Mouse (Mus musculus): ENCODE data around the gene Fam122b. TPM values are rescaled to one million over a fixed set of nuclear protein-coding genes. Genes with fewer than 3 reads are reported as not detected.

The Fam122b gene
- polyA plus RNA-seq, 1 experiment from 2014 or later, result 10.2 TPM

GRCm38 (mm10) chrX:53211756-53212483 is 57.7 kb downstream of the Fam122b start:
- DNase-seq (ENCODE audit: low spot score) (peak; percentile 52), ATAC-seq (replicated peaks; ENCODE audit: low FRiP score) (peak; percentile 60; the same call in 1 of the 2 replicates)
- H3K4me1 ChIP-seq (replicated peaks; ENCODE audit: control insufficient read depth, insufficient read depth, low read length), result no peaks in the 10 kb centered on the region
- H3K27me3 ChIP-seq (ENCODE audit: control insufficient read depth, insufficient read depth, low read length), result no peaks in the 10 kb centered on the region
- 57% methylated on average over 6 of the region's 7 CpGs for WGBS
- no peak overlapping the region for H3K4me2 ChIP-seq (ENCODE audit: low read depth, low read length, severe bottlenecking)
- H3K9ac ChIP-seq (ENCODE audit: low read length), result no peak overlapping the region
- H3K4me3 ChIP-seq (ENCODE audit: low read depth, low read length), result no peak overlapping the region
- H3K36me3 ChIP-seq (ENCODE audit: control insufficient read depth, insufficient read depth, low read length), result no peaks in the 10 kb centered on the region
- H3K9me3 ChIP-seq (ENCODE audit: control insufficient read depth, low read length), result no peaks in the 10 kb centered on the region
- 0 out of 2 replicates have a peak overlapping the region, but pooled peaks have one; percentile 46 for H3K27ac ChIP-seq (ENCODE audit: low read depth, low read length)

GRCm38 (mm10) chrX:53209431-53209830 is 60.2 kb downstream of the Fam122b start:
- Histone ChIP-seq H3K4me1 (replicated peaks; ENCODE audit: control insufficient read depth, insufficient read depth, low read length) (no peaks in the 10 kb centered on the region), H3K4me3 (ENCODE audit: low read depth, low read length) (no peak overlapping the region), H3K9ac (ENCODE audit: low read length) (no peak overlapping the region), H3K9me3 (ENCODE audit: control insufficient read depth, low read length) (no peaks in the 10 kb centered on the region), H3K27ac (ENCODE audit: low read depth, low read length) (no peak overlapping the region), H3K36me3 (ENCODE audit: control insufficient read depth, insufficient read depth, low read length) (no peaks in the 10 kb centered on the region), H3K4me2 (ENCODE audit: low read depth, low read length, severe bottlenecking) (no peak overlapping the region), H3K27me3 (ENCODE audit: control insufficient read depth, insufficient read depth, low read length) (no peaks in the 10 kb centered on the region)
- WGBS, result 63% methylated on average over 7 of the region's 7 CpGs
- DNase-seq (ENCODE audit: low spot score) (no peak), ATAC-seq (replicated peaks; ENCODE audit: low FRiP score) (no peak)

- DNase-seq (ENCODE audit: low spot score) (no peak), ATAC-seq (replicated peaks; ENCODE audit: low FRiP score) (no peak)
- Histone ChIP-seq H3K4me3 (ENCODE audit: low read depth, low read length) (no peak overlapping the region), H3K9ac (ENCODE audit: low read length) (no peak overlapping the region), H3K4me2 (ENCODE audit: low read depth, low read length, severe bottlenecking) (no peak overlapping the region), H3K27ac (ENCODE audit: low read depth, low read length) (no peak overlapping the region), H3K27me3 (ENCODE audit: control insufficient read depth, insufficient read depth, low read length) (no peaks in the 10 kb centered on the region), H3K36me3 (ENCODE audit: control insufficient read depth, insufficient read depth, low read length) (no peaks in the 10 kb centered on the region), H3K9me3 (ENCODE audit: control insufficient read depth, low read length) (no peaks in the 10 kb centered on the region), H3K4me1 (replicated peaks; ENCODE audit: control insufficient read depth, insufficient read depth, low read length) (no peaks in the 10 kb centered on the region)
- WGBS, result 74% methylated on average over 3 of the region's 3 CpGs
These were observed 64.8 kb downstream of the Fam122b start for GRCm38 (mm10) chrX:53204690-53205311.

- Histone ChIP-seq H3K9ac (ENCODE audit: low read length) (no peak overlapping the region), H3K9me3 (ENCODE audit: control insufficient read depth, low read length) (no peaks in the 10 kb centered on the region), H3K27ac (ENCODE audit: low read depth, low read length) (no peak overlapping the region), H3K4me2 (ENCODE audit: low read depth, low read length, severe bottlenecking) (no peak overlapping the region), H3K36me3 (ENCODE audit: control insufficient read depth, insufficient read depth, low read length) (no peaks in the 10 kb centered on the region), H3K4me1 (replicated peaks; ENCODE audit: control insufficient read depth, insufficient read depth, low read length) (no peaks in the 10 kb centered on the region), H3K4me3 (ENCODE audit: low read depth, low read length) (no peak overlapping the region), H3K27me3 (ENCODE audit: control insufficient read depth, insufficient read depth, low read length) (no peaks in the 10 kb centered on the region)
- DNase-seq (ENCODE audit: low spot score) (no peak), ATAC-seq (replicated peaks; ENCODE audit: low FRiP score) (no peak)
- 83% methylated on average over 5 of the region's 5 CpGs for WGBS
These were observed 68.0 kb downstream of the Fam122b start for GRCm38 (mm10) chrX:53201616-53202015.

- H3K27ac ChIP-seq (ENCODE audit: low read depth, low read length), result no peak overlapping the region
- 92% methylated on average over 4 of the region's 4 CpGs for WGBS
These were observed 71.9 kb downstream of the Fam122b start for GRCm38 (mm10) chrX:53197681-53198080.

GRCm38 (mm10) chrX:53196392-53196791 is 73.2 kb downstream of the Fam122b start:
- Histone ChIP-seq H3K36me3 (ENCODE audit: control insufficient read depth, insufficient read depth, low read length) (no peaks in the 10 kb centered on the region), H3K4me1 (replicated peaks; ENCODE audit: control insufficient read depth, insufficient read depth, low read length) (no peaks in the 10 kb centered on the region), H3K4me2 (ENCODE audit: low read depth, low read length, severe bottlenecking) (no peak overlapping the region), H3K9me3 (ENCODE audit: control insufficient read depth, low read length) (no peaks in the 10 kb centered on the region), H3K9ac (ENCODE audit: low read length) (no peak overlapping the region), H3K27ac (ENCODE audit: low read depth, low read length) (no peak overlapping the region), H3K27me3 (ENCODE audit: control insufficient read depth, insufficient read depth, low read length) (no peaks in the 10 kb centered on the region), H3K4me3 (ENCODE audit: low read depth, low read length) (no peak overlapping the region)
- DNase-seq (ENCODE audit: low spot score) (no peak), ATAC-seq (replicated peaks; ENCODE audit: low FRiP score) (no peak)
- 47% methylated on average over 5 of the region's 5 CpGs for WGBS

More at GRCm38 (mm10) chrX:53197681-53198080, 71.9 kb downstream of the Fam122b start:
- Histone ChIP-seq H3K4me2 (ENCODE audit: low read depth, low read length, severe bottlenecking) (no peak overlapping the region), H3K4me1 (replicated peaks; ENCODE audit: control insufficient read depth, insufficient read depth, low read length) (no peaks in the 10 kb centered on the region), H3K9me3 (ENCODE audit: control insufficient read depth, low read length) (no peaks in the 10 kb centered on the region), H3K4me3 (ENCODE audit: low read depth, low read length) (no peak overlapping the region), H3K36me3 (ENCODE audit: control insufficient read depth, insufficient read depth, low read length) (no peaks in the 10 kb centered on the region), H3K27me3 (ENCODE audit: control insufficient read depth, insufficient read depth, low read length) (no peaks in the 10 kb centered on the region), H3K9ac (ENCODE audit: low read length) (no peak overlapping the region)
- ATAC-seq (replicated peaks; ENCODE audit: low FRiP score) (no peak), DNase-seq (ENCODE audit: low spot score) (no peak)

Other genes with a start within 250 kb of the Fam122b start
- gene Plac1, start 29.7 kb downstream of the Fam122b start, polyA plus RNA-seq (2014; fragmentation: Nextera tagmentation; extraction: Ambion mirVana), result 1.4 and 2.8 TPM in 2 replicates
- not detected in 2 replicates for gene Fam122c, start 3.6 kb upstream of the Fam122b start, polyA plus RNA-seq (2014; fragmentation: Nextera tagmentation; extraction: Ambion mirVana)
- gene Mospd1, start 100.7 kb upstream of the Fam122b start, polyA plus RNA-seq (2014; fragmentation: Nextera tagmentation; extraction: Ambion mirVana), result 51.4 and 55.8 TPM in 2 replicates
- not detected in 2 replicates for gene Etd, start 165.1 kb upstream of the Fam122b start, polyA plus RNA-seq (2014; fragmentation: Nextera tagmentation; extraction: Ambion mirVana)

Data from forebrain, embryonic 11.5 days (tissue).